Mouse (Mus musculus): ENCODE results near the gene Heatr4. TPM values are rescaled to one million over a fixed set of nuclear protein-coding genes. Genes with fewer than 3 reads are reported as not detected.

Heatr4 gene
- polyA plus RNA-seq, 1 experiment from 2014 or later: not detected

- Histone ChIP-seq H3K27ac (replicated peaks) (no peak overlapping the region), H3K27me3 (replicated peaks) (no peaks in the 10 kb centered on the region), H3K9ac (replicated peaks) (no peak overlapping the region), H3K4me2 (no peak overlapping the region), H3K36me3 (no peaks in the 10 kb centered on the region), H3K4me3 (replicated peaks) (no peak overlapping the region), H3K4me1 (peaks cover 17% of the 10 kb centered on the region), H3K9me3 (replicated peaks) (no peaks in the 10 kb centered on the region)
- 71% methylated on average over 7 of the region's 7 CpGs for WGBS
- ATAC-seq (ENCODE audit: low FRiP score): no peak
Measured at GRCm38 (mm10) chr12:83925160-83925703, 59.4 kb downstream of the Heatr4 start.

- Histone ChIP-seq H3K9me3 (replicated peaks) (no peaks in the 10 kb centered on the region), H3K9ac (replicated peaks) (no peak overlapping the region), H3K4me2 (no peak overlapping the region), H3K27me3 (replicated peaks) (no peaks in the 10 kb centered on the region), H3K36me3 (no peaks in the 10 kb centered on the region), H3K27ac (replicated peaks) (no peak overlapping the region), H3K4me3 (replicated peaks) (no peak overlapping the region), H3K4me1 (peaks cover 23% of the 10 kb centered on the region)
- ATAC-seq (ENCODE audit: low FRiP score): no peak
- WGBS: 70% methylated on average over 3 of the region's 3 CpGs
Measured at GRCm38 (mm10) chr12:83924332-83924731, 60.3 kb downstream of the Heatr4 start.

GRCm38 (mm10) chr12:83923486-83923859 is 61.2 kb downstream of the Heatr4 start:
- no peak overlapping the region for H3K4me2 ChIP-seq
- no peaks in the 10 kb centered on the region for H3K36me3 ChIP-seq
- no peaks in the 10 kb centered on the region for H3K27me3 ChIP-seq (replicated peaks)
- 89% methylated on average over 1 of the region's 1 CpGs for WGBS
- no peak overlapping the region for H3K9ac ChIP-seq (replicated peaks)
- H3K4me1 ChIP-seq: peaks cover 26% of the 10 kb centered on the region
- H3K4me3 ChIP-seq (replicated peaks): no peak overlapping the region
- H3K27ac ChIP-seq (replicated peaks): no peak overlapping the region
- ATAC-seq (ENCODE audit: low FRiP score): no peak
- H3K9me3 ChIP-seq (replicated peaks): no peaks in the 10 kb centered on the region

GRCm38 (mm10) chr12:83922724-83923485 is 61.7 kb downstream of the Heatr4 start:
- Histone ChIP-seq H3K4me1 (peaks cover 26% of the 10 kb centered on the region), H3K9me3 (replicated peaks) (no peaks in the 10 kb centered on the region), H3K9ac (replicated peaks) (no peak overlapping the region), H3K27me3 (replicated peaks) (no peaks in the 10 kb centered on the region), H3K36me3 (no peaks in the 10 kb centered on the region), H3K4me2 (peak overlapping the region; percentile 54), H3K4me3 (replicated peaks) (peak overlapping the region; percentile 95), H3K27ac (replicated peaks) (no peak overlapping the region)
- ATAC-seq (ENCODE audit: low FRiP score): no peak
- WGBS: 36% methylated on average over 8 of the region's 8 CpGs

GRCm38 (mm10) chr12:83921535-83922381 is 62.9 kb downstream of the Heatr4 start, which contains the start of gene Numb:
TSS of gene Numb (minus strand) at chr12:83921934.
- Histone ChIP-seq H3K27me3 (replicated peaks) (no peaks in the 10 kb centered on the region), H3K4me3 (replicated peaks) (peak within 1 kb of the TSS; percentile 95), H3K4me1 (peaks cover 26% of the 10 kb centered on the region), H3K27ac (replicated peaks) (peak within 1 kb of the TSS; percentile 87), H3K36me3 (no peaks in the 10 kb centered on the region), H3K9ac (replicated peaks) (peak within 1 kb of the TSS; percentile 87), H3K9me3 (replicated peaks) (no peaks in the 10 kb centered on the region), H3K4me2 (peak within 1 kb of the TSS; percentile 89)
- peak; percentile 100 for ATAC-seq (ENCODE audit: low FRiP score)
- under 1% methylated on average over 58 of the region's 63 CpGs for WGBS

- ATAC-seq (ENCODE audit: low FRiP score): 0 out of 2 replicates have a peak, but pooled peaks have one; percentile 0
- Histone ChIP-seq H3K4me3 (replicated peaks) (peak overlapping the region; percentile 95), H3K4me2 (peak overlapping the region; percentile 89), H3K27ac (replicated peaks) (peak overlapping the region; percentile 87), H3K4me1 (peaks cover 26% of the 10 kb centered on the region), H3K9me3 (replicated peaks) (no peaks in the 10 kb centered on the region), H3K9ac (replicated peaks) (peak overlapping the region; percentile 87), H3K27me3 (replicated peaks) (no peaks in the 10 kb centered on the region), H3K36me3 (no peaks in the 10 kb centered on the region)
- WGBS: under 1% methylated on average over 31 of the region's 31 CpGs
Measured at GRCm38 (mm10) chr12:83920721-83921441, 63.8 kb downstream of the Heatr4 start.

GRCm38 (mm10) chr12:83916884-83917283 is 67.8 kb downstream of the Heatr4 start:
- Histone ChIP-seq H3K36me3 (no peaks in the 10 kb centered on the region), H3K4me2 (no peak overlapping the region), H3K4me3 (replicated peaks) (no peak overlapping the region), H3K9me3 (replicated peaks) (no peaks in the 10 kb centered on the region), H3K9ac (replicated peaks) (no peak overlapping the region), H3K4me1 (peaks cover 17% of the 10 kb centered on the region), H3K27ac (replicated peaks) (no peak overlapping the region), H3K27me3 (replicated peaks) (no peaks in the 10 kb centered on the region)
- 80% methylated on average over 9 of the region's 9 CpGs for WGBS
- ATAC-seq (ENCODE audit: low FRiP score): no peak

GRCm38 (mm10) chr12:83914797-83915196 is 69.9 kb downstream of the Heatr4 start:
- no peak overlapping the region for H3K4me2 ChIP-seq
- WGBS: 88% methylated on average over 1 of the region's 1 CpGs
- no peak overlapping the region for H3K9ac ChIP-seq (replicated peaks)
- no peaks in the 10 kb centered on the region for H3K27me3 ChIP-seq (replicated peaks)
- H3K4me3 ChIP-seq (replicated peaks): no peak overlapping the region
- ATAC-seq (ENCODE audit: low FRiP score): no peak
- peaks cover 6% of the 10 kb centered on the region; the same call in 1 of the 2 replicates for H3K4me1 ChIP-seq
- H3K9me3 ChIP-seq (replicated peaks): no peaks in the 10 kb centered on the region
- H3K27ac ChIP-seq (replicated peaks): no peak overlapping the region
- no peaks in the 10 kb centered on the region for H3K36me3 ChIP-seq

- no peak for ATAC-seq (ENCODE audit: low FRiP score)
- Histone ChIP-seq H3K4me2 (no peak overlapping the region), H3K36me3 (no peaks in the 10 kb centered on the region), H3K4me3 (replicated peaks) (no peak overlapping the region), H3K27ac (replicated peaks) (no peak overlapping the region), H3K4me1 (0 out of 2 replicates have a peak, but pooled peaks cover 2% of the 10 kb centered on the region), H3K9me3 (replicated peaks) (no peaks in the 10 kb centered on the region), H3K27me3 (replicated peaks) (no peaks in the 10 kb centered on the region), H3K9ac (replicated peaks) (no peak overlapping the region)
- WGBS: 92% methylated on average over 4 of the region's 4 CpGs
Measured at GRCm38 (mm10) chr12:83914202-83914740, 70.4 kb downstream of the Heatr4 start.

GRCm38 (mm10) chr12:83910451-83910850 is 74.2 kb downstream of the Heatr4 start:
- H3K4me1 ChIP-seq: no peaks in the 10 kb centered on the region
- H3K4me3 ChIP-seq (replicated peaks): no peak overlapping the region
- H3K36me3 ChIP-seq: no peaks in the 10 kb centered on the region
- no peaks in the 10 kb centered on the region for H3K27me3 ChIP-seq (replicated peaks)
- H3K9me3 ChIP-seq (replicated peaks): no peaks in the 10 kb centered on the region
- no peak overlapping the region for H3K27ac ChIP-seq (replicated peaks)
- no peak overlapping the region for H3K4me2 ChIP-seq
- WGBS: 94% methylated on average over 2 of the region's 2 CpGs
- H3K9ac ChIP-seq (replicated peaks): no peak overlapping the region
- ATAC-seq (ENCODE audit: low FRiP score): no peak
